Mouse (Mus musculus): ENCODE results near the gene Psmd2.

Psmd2 gene

GRCm38 (mm10) chr16:20702522-20702893, 51.1 kb downstream of the Psmd2 start:
- DNase-seq = peak; percentile 83

- DNase-seq = no peak
Measured at GRCm38 (mm10) chr16:20703071-20703470, 51.6 kb downstream of the Psmd2 start.

- no peak for DNase-seq
Measured at GRCm38 (mm10) chr16:20703699-20704400, 52.4 kb downstream of the Psmd2 start.

GRCm38 (mm10) chr16:20705786-20706185, 54.3 kb downstream of the Psmd2 start:
- DNase-seq = no peak

GRCm38 (mm10) chr16:20706407-20707055, 55.1 kb downstream of the Psmd2 start:
- DNase-seq = peak; percentile 67

- DNase-seq = no peak
Measured at GRCm38 (mm10) chr16:20708220-20708938, 56.9 kb downstream of the Psmd2 start.

- no peak for DNase-seq
Measured at GRCm38 (mm10) chr16:20708939-20709734, 57.7 kb downstream of the Psmd2 start.

GRCm38 (mm10) chr16:20710370-20710769, 58.9 kb downstream of the Psmd2 start:
- DNase-seq = no peak

- DNase-seq = no peak
Measured at GRCm38 (mm10) chr16:20710810-20711209, 59.4 kb downstream of the Psmd2 start.

- DNase-seq = no peak
Measured at GRCm38 (mm10) chr16:20712190-20712589, 60.7 kb downstream of the Psmd2 start.

GRCm38 (mm10) chr16:20712889-20713288, 61.4 kb downstream of the Psmd2 start:
- no peak for DNase-seq
